Mouse (Mus musculus) embryo, embryonic 10.5 days (tissue): ENCODE data around the gene Kdm5b.
"Not testable (repeated sequence)": the region's sequence is repeated elsewhere in the genome, so short reads cannot be mapped to it uniquely, and the experiment has no call there.

Experiments used
- DNase-seq: peaks from one replicate; pipeline ENCODE4 v3.0.0-alpha.2; 2015; ENCODE audit warnings: low spot score

Kdm5b gene

GRCm38 (mm10) chr1:134559976-134560375, at the start of gene Kdm5b:
Gene Kdm5b (plus strand): TSS chr1:134560171.
- DNase-seq = peak; percentile 91

- DNase-seq = no peak
Observed at GRCm38 (mm10) chr1:134512183-134512582, 47.8 kb upstream of the Kdm5b start.

GRCm38 (mm10) chr1:134512584-134512983, 47.4 kb upstream of the Kdm5b start:
- no peak for DNase-seq

- DNase-seq = peak; percentile 56
Observed at GRCm38 (mm10) chr1:134513312-134513860, 46.6 kb upstream of the Kdm5b start.

- no peak for DNase-seq
Observed at GRCm38 (mm10) chr1:134513876-134514590, 45.9 kb upstream of the Kdm5b start.

GRCm38 (mm10) chr1:134515891-134516290, 44.1 kb upstream of the Kdm5b start:
- DNase-seq = no peak

- DNase-seq = peak; percentile 78
Observed at GRCm38 (mm10) chr1:134516491-134517198, 43.3 kb upstream of the Kdm5b start.

GRCm38 (mm10) chr1:134517841-134518240, 42.1 kb upstream of the Kdm5b start:
- not testable (repeated sequence) for DNase-seq

GRCm38 (mm10) chr1:134518677-134519076, 41.3 kb upstream of the Kdm5b start:
- DNase-seq = peak; percentile 90

GRCm38 (mm10) chr1:134519201-134519600, 40.8 kb upstream of the Kdm5b start:
- DNase-seq = not testable (repeated sequence)

GRCm38 (mm10) chr1:134520001-134520721, 39.8 kb upstream of the Kdm5b start:
- DNase-seq = no peak

GRCm38 (mm10) chr1:134521163-134521562, 38.8 kb upstream of the Kdm5b start:
- no peak for DNase-seq

GRCm38 (mm10) chr1:134522325-134522724, 37.6 kb upstream of the Kdm5b start:
- no peak for DNase-seq

- no peak for DNase-seq
Observed at GRCm38 (mm10) chr1:134524424-134524823, 35.5 kb upstream of the Kdm5b start.

GRCm38 (mm10) chr1:134525015-134525414, 35.0 kb upstream of the Kdm5b start:
- no peak for DNase-seq

GRCm38 (mm10) chr1:134526752-134527151, 33.2 kb upstream of the Kdm5b start:
- no peak for DNase-seq

- no peak for DNase-seq
Observed at GRCm38 (mm10) chr1:134530618-134531017, 29.4 kb upstream of the Kdm5b start.

- not testable (repeated sequence) for DNase-seq
Observed at GRCm38 (mm10) chr1:134533710-134534109, 26.3 kb upstream of the Kdm5b start.

GRCm38 (mm10) chr1:134535054-134535453, 24.9 kb upstream of the Kdm5b start:
- no peak for DNase-seq

- no peak for DNase-seq
Observed at GRCm38 (mm10) chr1:134535513-134535912, 24.5 kb upstream of the Kdm5b start.

GRCm38 (mm10) chr1:134540610-134541009, 19.4 kb upstream of the Kdm5b start:
- no peak for DNase-seq

- peak; percentile 8 for DNase-seq
Observed at GRCm38 (mm10) chr1:134548231-134548630, 11.7 kb upstream of the Kdm5b start.
